Mouse (Mus musculus): ENCODE data around the gene Pigc.

DNA sequence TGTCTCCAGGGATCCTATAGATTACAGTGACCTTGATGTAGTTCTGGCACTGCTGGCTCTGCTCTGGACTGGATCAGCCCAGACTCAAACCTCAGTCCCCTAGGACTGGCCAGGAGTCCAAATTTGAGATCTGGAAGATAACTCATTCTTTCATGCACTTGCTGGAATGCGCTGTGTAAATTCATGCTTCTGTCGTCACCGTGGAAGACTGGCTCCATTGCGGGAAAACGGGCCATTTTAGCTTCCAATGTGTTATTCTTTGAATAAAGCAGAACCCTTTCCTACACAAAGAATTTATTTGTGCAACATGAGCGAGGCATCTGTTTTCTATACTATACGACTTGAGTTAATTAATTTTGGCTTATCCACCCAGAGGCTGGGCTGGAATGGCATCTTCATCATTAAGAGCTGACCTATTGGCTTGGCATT lies 51.3 kb downstream of the Pigc start:
- TF ChIP-seq EP300 (optimal IDR thresholded peaks at IDR 0.05) (no peak), CTCF (IDR thresholded peaks at IDR 0.05; ENCODE audit: low read depth) (no peak)
